Mouse (Mus musculus): ENCODE measurements around the gene St3gal2. TPM values are rescaled to one million over a fixed set of nuclear protein-coding genes. Genes with fewer than 3 reads are reported as not detected.
A peak's percentile ranks its signal among the peaks of the same experiment; 100 is the strongest.
"Not testable (repeated sequence)": the region's sequence is repeated elsewhere in the genome, so short reads cannot be mapped to it uniquely, and the experiment has no call there.

Gene St3gal2
- total RNA-seq, 2 experiments from 2014 or later = 16.0 to 18.1 TPM

DNA sequence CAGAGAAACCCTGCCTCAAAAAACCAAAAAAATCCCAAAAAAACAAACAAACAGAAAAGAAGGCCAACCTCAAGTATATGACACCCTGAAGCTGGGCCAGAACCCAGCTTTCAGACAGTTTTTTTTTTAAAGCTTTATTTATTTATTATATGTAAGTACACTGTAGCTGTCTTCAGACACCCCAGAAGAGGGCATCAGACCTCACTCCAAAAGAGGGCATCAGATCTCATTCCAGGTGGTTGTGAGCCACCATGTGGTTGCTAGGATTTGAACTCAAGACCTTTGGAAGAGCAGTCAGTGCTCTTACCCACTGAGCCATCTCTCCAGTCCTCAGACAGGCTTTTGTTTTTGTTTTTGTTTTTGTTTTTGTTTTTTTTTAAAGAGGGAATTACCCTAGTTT lies 9.9 kb upstream of the St3gal2 start:
- not testable (repeated sequence) for DNase-seq (ENCODE audit: low spot score in 2 of 2)

DNA sequence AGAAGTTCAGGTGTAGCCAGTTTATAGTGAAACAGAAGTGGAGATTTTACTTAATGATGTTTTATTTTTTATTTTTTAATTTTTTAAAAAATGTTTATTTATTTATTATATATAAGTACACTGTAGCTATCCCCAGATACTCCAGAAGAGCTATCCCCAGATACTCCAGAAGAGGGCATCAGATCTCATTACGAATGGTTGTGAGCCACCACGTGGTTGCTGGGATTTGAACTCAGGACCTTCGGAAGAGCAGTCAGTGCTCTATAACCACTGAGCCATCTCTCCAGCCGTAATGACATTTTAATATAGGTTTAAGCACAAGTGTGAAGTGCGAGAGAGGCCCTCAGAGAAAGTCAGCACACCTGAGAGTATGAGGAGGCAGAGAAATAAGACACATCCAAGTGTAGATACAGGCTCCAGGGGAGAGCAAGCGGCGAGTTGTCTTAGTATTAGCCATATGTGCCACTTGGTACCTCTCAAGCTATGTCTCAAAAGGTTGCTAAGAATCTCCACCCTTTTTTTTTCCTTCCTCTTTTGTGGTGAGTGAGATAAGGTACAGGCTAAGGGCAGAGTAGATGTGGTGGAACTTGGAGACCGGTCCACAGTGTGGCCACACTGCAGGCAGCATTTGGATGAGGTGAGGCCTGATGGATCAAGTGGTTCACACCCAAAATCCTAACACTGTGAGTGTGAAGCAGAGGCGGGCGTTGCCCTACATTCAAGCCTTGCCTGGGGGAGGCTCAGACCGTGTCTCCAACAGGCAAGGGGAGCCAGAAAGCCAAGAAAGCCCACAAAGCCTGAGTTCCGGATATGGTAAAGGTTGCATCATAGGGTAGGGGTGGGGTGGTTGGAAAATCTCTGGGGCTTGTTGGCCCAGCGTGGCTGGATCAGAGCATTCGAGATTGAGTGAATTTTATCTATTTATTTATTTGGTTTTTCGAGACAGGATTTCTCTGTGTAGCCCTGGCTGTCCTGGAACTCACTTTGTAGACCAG lies 7.8 kb upstream of the St3gal2 start:
- no peak for DNase-seq (ENCODE audit: low spot score in 2 of 2)

DNA sequence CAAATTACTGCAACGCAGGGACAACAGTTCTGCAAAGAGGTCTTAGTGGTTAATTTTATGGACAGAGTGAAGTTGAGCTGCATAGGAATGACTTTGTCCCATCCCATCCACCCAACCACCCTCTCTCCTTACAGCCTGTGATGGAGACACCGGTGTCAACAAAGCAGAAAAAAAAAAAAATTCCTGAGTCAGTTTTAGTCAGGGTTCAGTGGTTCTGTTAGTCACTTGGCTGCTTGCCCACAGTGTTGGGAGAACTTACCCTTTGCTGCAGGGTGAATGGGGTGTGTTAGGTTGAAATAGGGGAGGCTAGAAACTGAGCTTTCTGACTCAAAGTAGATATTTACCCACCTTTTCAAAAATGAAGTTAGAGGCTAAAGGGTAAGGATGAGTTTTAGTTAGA lies 2.3 kb upstream of the St3gal2 start:
- peak; percentile 56 to 60 for DNase-seq (ENCODE audit: low spot score in 2 of 2)

DNA sequence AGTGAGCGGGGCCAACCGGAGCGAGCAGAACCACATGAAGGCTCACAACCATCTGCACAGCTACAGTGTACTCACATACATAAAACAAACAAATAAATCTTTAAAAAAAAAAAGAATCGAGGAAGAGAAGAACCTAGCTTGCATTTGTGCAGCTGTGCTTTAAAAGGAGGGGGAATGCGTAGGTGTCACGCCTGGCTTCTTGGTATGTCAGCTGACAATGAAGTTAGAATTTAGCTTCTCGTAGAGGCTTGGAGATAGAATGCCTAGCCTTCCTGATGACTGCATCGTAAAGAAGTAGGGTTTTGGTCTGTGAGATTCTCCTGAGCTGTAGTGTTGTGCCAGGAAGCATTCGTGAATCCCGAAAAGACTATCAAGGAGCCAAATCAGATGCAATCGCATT lies 1.7 kb upstream of the St3gal2 start:
- DNase-seq (ENCODE audit: low spot score in 2 of 2) = no peak

DNA sequence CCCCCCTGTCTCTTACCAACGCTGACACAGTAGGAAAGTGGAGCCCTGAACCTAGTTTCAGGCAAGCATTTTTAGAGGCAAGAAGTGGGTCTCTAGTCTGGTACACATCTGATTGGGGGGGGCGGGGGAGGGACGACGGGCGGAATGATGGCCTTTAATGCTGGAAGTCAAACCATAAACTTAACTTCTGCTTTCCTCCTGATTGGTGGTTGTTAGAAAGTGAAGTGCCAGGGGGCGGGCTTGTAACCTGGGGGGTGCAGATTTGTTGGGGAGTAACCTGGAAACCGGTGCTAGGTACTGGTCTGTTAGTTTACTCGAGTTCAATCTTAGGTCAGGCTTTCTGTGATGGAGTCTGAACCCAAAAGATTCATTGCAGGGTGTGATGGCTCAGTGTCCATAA lies 1.3 kb upstream of the St3gal2 start:
- DNase-seq (ENCODE audit: low spot score in 2 of 2) = no peak

DNA sequence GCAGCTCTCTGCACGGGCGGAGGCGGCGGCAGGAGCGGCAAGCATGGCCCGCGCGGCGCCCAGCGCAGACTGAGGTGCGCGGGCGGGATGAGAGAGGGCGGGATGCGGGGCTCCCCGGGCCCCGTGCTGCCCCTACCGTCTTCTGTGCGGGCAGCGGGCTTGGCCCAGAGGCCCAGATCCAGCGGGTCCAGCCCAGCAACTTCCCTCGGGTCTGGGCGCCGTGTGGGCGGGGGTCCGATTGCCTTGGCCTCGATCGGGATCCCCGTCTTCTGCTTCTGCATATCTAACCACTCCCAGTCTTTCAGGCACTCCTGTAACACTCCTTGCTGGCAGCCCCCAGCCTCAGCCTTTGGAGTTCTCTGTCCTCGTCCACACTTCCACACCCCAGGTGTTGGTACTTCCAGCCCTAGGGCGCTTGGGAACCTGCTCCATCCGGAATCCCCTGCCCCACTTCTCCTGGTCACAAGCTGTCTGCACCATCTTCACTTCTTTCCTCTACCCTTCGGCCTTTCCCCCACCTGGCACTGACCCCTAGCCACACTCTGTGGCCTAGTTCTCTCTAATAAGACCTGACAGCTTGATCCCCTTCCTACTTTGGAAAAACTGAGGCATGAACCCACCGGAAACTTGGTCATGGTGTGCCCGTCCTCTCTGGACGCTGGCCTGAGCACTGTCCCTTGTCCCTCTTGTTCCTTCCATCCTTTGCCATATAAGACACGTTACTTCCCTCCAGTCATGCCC lies 480 bp downstream of the St3gal2 start:
- DNase-seq (ENCODE audit: low spot score in 2 of 2) = no peak

DNA sequence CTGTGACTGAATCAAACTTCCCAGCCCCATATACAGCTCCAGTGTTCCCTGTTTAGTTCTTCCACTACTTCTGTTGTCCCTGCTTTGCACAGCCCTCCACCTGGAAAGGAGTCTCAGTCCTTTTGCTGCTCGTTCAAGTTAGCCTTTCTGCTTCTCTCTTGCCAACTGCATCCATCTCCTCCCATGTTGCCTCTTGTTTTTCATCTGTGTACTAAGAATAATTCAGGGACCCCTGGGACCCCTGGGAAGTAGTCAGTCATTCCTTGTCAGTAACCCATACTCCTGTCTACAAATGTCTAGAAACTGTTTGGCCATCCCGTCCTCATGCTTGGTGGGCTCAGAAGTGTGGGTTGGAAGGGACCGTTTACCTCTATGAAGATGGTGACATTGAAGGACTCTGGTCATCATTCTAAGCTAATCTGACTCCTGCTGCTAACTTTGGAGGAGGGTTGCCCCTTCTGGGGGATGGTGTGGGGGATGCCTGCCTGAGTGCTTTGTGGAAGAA lies 1.1 kb downstream of the St3gal2 start:
- DNase-seq (ENCODE audit: low spot score in 2 of 2) = no peak

DNA sequence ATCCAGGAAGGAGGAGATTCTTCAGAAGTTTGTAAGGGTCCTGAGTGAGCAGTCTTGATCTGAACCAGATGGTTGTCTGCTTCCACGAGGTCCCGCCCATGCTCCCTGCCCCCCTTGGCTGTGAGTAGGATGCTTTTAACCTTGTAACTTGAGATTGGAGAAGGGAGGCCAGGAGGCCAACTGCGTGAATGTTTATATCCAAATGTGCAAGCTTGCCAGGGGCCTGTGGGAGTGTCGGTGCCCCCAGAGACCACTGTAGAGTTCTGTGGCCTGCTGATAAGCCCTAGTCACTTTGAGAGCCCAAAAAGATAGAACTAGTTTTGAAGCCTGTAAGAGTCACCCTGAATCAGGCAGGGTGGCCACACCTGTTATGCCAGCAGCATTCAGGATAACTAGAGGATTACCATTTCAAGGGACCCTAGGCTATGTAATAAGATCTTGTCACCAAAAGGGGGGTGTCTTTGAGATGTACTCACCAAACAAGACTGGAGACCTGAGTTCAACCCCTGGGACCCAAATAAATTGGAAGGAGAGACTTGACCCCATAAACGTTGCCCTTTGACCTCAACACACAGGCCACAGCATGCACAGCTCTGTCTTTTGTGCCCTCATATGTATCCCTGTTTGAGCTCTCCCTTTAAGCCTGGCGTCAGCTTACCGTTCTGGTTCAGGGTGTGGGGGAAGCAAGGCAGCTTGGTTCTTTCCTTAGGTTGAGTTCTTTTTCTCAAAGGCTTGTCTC lies 1.9 kb downstream of the St3gal2 start:
- DNase-seq (ENCODE audit: low spot score in 2 of 2) = peak in 1 of 2 experiments; percentile 10

DNA sequence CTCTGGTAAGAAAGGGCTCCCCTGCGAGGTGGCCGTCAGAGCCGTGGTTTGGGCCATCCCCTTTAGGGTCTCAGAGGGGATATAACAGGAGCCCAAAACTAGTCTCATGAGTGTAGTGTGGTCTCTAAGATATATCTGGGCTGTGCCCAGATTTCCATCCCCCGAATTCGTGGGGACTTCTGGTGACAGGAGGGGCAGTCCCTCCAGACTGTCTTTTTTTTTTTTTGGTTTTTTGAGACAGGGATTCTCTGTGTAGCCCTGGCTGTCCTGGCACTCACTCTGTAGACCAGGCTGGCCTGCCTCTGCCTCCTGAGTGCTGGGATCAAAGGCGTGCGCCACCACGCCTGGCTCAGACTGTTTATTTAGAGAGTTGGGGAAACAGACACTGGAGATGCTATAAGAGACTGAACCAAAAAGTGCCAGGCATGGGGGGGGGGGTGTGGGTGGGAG lies 6.0 kb downstream of the St3gal2 start:
- no peak for DNase-seq (ENCODE audit: low spot score in 2 of 2)

DNA sequence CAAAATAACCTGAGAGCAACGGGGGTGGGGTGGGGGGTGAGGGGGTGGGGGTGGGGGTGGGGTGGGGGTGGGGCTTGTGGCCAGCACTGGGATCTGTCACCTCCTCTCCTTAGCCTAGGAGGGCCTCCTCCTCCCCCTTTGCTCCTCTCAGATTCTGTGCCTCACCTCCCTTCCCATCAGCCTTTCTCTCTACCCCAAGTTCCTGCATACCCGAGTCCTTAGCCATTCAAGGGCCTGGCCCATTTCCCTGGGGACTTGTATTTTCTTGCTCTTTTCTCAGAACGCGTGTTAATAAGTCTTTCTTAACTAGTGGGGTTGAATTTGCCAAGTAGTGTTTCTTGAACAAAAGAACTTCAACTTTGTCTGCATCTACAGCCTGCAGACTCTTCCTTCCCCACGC lies 7.0 kb downstream of the St3gal2 start:
- no peak for DNase-seq (ENCODE audit: low spot score in 2 of 2)

DNA sequence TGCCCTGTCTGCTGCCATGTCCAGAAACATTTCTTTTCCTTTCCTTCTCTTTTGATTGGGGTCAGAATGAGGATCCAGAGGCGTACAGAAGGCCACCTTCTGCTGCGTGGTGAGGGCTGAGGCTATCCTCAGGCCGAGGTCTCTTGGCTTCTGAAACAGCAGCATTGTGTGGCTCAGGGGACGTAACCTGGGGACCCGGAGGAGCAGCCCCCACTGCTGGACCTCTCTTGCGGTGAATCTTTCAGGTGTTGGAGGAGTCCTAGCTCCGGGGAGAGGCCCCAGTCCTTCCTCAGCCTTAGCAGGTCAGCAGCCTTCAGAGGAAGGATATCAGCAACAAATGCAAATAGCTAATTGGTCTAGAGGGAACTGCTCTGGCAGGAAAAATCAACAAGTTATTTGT lies 8.7 kb downstream of the St3gal2 start:
- no peak for DNase-seq (ENCODE audit: low spot score in 2 of 2)

DNA sequence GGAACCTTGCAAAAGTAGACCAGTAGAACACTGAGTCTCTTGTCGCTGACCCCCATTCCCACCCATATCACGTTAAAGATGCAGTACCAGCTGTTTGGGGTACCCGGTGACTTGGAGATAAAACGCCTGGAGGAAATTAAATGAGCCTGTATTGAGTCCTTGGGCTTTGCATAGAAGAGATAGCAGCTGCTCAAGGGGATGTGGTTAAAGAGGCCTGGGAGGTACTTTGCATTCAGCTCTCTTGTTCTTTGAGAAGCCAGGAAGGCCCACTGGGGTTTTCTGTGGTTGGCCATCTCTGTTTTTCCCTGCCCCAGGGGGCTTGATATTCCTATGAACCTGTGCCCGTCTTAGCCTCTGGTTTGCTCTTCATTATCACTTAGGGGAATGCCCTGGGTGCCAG lies 9.3 kb downstream of the St3gal2 start:
- DNase-seq (ENCODE audit: low spot score in 2 of 2) = no peak

DNA sequence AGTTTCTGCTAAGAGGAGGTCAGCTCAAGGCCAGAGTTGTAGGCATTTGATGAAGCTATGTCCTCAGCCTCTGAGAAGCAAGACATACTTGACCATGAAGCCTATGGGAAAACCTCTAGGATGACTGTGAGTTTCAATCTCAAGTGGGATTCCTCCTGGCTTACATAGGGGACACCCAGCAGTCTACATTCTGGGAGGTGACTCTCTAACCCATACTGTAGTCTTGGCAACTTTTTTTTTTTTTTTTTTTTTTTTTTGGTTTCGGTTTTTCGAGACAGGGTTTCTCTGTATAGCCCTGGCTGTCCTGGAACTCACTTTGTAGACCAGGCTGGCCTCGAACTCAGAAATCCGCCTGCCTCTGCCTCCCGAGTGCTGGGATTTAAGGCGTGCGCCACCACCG lies 9.9 kb downstream of the St3gal2 start:
- DNase-seq (ENCODE audit: low spot score in 2 of 2) = not testable (repeated sequence)

DNA sequence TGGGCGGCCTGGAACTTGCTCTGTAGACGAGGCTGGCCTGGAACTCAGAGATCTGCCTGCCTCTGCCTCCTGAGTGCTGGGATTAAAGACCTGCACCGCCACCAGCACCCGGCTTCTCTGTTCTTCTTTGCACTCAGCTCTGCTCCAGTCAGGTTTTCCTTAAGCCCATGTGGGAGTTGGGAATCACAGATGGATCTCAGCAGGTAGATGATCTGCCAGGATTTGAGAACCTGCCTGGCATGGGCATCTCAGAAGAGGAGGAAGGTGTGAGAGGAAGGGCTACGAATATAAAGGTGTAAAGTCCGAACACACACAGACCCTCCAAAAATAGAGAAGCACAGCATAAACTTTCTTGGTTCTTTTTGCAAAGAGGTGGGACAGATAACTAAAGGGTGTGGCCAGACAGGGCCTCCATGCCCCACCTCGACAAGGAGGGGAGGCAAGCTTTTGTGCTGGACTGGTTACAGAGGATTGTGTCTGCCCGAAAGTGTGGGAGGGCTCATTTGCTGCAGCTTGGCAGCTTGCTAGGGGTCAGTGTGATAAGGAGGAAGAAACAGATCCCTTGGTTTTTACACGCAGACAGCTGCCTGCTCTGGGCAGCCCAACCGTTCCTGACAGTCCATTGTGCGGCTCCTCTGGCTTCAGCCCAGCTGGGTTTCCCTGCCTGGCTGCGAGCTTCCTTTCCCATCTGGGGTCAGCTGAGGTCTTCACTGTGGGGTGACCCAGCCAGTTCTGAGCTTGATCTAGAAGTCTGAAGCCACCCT lies 11.6 kb downstream of the St3gal2 start:
- DNase-seq (ENCODE audit: low spot score in 2 of 2) = peak in 1 of 2 experiments; percentile 46

DNA sequence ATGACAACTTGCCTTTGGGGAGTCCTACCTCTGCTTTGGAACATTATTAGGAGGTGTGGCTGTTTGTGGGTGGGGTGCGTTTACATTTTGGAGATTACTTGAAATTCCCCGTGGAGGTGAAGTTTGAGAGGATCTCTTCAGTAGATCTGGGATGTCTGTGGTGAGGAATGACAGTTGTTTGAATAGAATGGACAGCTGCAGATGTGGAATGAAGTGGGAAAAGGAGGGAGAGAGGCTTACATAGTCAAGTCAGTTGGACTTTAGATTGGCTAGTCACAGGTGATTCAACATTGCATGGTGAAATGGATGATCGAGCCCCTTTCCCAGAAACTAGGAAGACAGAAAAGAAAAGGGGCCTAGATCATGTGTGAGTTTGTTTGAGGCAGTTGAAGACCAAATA lies 12.7 kb downstream of the St3gal2 start:
- no peak for DNase-seq (ENCODE audit: low spot score in 2 of 2)

DNA sequence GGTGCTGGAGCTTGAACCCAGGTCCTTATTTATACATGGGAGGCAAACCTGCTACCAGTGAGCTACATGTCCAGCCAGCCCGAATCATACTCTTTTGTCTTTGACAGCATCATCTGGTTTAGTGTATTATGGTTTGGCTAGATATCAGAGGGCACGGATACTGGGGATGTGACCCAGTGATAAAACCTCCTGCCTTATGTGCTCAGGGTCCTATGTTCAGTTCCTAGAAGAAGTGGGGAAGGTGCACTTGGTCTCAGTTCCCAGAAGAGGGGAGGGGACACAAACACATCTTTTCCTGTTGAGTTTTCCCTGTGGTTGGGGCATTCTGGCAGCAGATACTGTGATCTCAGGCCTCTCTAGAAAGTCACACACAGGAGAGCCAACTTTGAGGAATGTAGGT lies 13.6 kb downstream of the St3gal2 start:
- no peak for DNase-seq (ENCODE audit: low spot score in 2 of 2)

DNA sequence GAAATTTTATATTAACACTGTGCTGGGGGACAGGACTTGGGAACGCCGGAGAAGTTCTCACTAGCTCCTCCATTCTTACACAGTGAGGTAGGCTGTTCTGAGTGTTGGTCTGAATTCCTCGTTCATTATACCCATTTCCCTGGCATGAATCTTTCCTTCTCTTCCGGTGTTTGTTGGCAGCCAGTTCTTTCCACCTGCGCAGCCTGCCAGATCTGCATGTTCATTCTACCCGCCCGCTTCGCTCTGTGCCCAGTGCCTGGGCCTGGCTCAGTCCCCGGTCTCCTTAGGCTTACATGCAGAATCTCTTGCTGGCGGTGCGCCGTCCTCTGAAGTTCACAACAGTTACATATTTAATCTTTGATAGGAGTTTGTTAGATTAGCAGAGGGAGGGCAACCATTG lies 16.5 kb downstream of the St3gal2 start:
- no peak for DNase-seq (ENCODE audit: low spot score in 2 of 2)

DNA sequence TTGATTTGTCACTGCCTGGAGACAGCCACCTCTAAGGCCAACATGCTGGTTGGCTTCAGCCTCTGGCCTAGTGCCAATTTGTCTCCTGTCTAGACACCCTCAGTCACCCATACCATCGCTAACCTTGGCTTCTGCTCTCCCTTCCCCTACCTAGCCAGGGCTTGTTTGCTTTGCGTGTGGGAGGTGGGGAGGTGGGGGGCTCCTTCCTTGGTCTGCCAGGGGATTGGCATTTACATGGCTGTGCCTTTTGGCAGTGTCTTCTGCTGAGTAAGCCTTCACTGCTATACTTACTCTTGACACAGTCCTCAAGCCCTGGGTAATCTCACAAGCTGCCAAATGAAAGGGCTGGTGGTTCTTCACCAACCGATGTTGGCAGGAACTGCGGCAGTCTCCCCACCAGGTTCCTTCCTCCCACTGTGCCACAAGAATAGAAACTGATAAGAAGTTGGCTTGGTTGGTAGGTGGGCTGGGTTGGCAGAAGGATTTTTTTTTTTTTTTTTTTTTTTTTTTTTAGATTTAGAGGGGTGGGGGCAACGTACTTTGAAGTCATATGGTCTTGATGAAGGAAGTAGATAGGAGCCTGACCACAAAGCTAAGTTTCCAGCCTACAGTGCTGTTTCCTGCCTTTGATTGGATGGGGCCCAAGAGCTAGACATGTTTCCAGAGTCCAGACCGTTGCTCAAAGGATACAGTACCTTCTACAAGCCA lies 19.3 kb downstream of the St3gal2 start:
- no peak for DNase-seq (ENCODE audit: low spot score in 2 of 2)

DNA sequence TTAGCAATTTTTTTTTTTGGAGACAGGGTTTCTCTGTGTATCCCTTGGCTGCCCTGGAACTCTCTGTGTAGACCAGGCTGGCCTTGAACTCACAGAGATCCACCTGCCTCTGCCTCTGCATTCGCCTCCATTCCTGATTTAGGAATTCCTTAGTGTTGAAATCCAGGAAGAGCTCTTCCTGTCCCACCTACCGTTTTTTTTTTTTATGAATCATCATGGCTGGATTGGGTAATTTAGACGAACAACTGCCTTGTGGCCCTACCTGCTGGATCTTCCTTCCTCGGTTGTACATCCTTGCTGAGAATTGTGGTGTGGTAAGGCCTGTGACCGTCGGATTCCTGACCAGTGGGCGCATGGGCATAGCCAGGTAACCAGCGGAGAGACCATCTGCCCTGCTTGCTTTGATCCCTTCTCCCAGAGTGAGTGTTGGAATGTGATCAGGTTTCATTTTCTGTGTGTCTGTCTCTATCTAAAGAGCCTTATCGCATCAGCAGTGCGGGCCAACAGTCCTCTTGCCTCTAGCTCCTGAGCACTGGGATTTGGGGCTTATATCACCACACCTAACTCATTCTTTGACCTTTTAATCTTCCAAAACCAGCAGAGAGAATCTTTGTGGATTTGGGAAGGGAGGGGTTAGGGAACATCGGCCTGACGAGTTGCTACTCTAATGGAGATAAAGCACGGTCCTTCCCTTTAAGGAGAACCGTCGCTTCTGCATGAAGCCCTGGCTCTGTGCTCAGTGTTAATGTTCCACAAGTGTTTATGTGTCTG lies 21.1 kb downstream of the St3gal2 start:
- no peak for DNase-seq (ENCODE audit: low spot score in 2 of 2)
